Mouse (Mus musculus): ENCODE data around the gene Tdo2. TPM values are rescaled to one million over a fixed set of nuclear protein-coding genes. Genes with fewer than 3 reads are reported as not detected.

The Tdo2 gene
- polyA plus RNA-seq, 2 experiments: 0.03 TPM; not detected in 1

DNA sequence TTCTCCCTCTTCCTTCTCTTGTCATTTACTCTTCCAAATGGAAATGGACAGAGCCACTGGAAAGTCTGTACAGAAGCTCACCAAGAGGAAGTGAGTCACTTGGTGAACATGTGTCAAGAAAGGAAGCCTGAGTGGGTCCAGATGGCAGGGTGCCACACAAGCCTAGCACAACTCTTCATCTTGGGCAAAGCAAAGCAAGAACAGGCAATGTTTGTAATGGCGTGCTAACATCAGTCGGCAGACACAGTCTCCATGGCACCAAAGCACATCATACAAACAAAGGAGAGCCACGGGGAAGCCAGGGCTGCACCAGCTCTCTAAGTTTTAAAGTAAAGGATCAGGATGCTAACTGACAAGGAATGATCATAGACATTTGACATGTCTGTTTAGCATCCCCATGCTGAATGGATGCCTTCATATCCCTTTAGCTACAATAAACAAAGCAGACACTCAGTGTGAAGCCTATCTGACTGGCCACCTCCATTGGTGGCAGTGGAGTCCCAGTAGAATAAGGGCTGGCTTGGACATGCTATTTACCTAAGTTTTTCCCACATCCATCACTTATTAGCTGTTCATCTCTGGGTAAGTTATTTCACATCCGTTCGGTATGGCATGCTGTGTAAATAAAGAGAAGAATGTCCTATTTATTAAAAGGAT is 59.8 kb downstream of the Tdo2 start:
- H3K9ac ChIP-seq (ENCODE audit: low read depth, low read length, severe bottlenecking): no peak overlapping the region
- H3K9me3 ChIP-seq (ENCODE audit: control insufficient read depth, low read length): no peaks in the 10 kb centered on the region
- no peak for ATAC-seq (ENCODE audit: low FRiP score, low read depth)
- no peaks in the 10 kb centered on the region for H3K27me3 ChIP-seq (ENCODE audit: control insufficient read depth, insufficient read depth, low read length)
- no peak for DNase-seq (ENCODE audit: low spot score)
- H3K4me1 ChIP-seq (ENCODE audit: control insufficient read depth, insufficient read depth, low read length): no peaks in the 10 kb centered on the region
- H3K36me3 ChIP-seq (ENCODE audit: control insufficient read depth, insufficient read depth, low read length): no peaks in the 10 kb centered on the region
- H3K4me3 ChIP-seq (replicated peaks; ENCODE audit: low read length): no peak overlapping the region
- TF ChIP-seq POLR2A (IDR thresholded peaks at IDR 0.05; ENCODE audit: borderline replicate concordance, extremely low read depth, insufficient read depth, insufficient read length): no peak
- 90% methylated on average over 5 of the region's 5 CpGs for WGBS
- no peak overlapping the region for H3K27ac ChIP-seq (replicated peaks; ENCODE audit: low read depth, low read length)
- H3K4me2 ChIP-seq (replicated peaks; ENCODE audit: low read depth, low read length, severe bottlenecking): no peak overlapping the region

DNA sequence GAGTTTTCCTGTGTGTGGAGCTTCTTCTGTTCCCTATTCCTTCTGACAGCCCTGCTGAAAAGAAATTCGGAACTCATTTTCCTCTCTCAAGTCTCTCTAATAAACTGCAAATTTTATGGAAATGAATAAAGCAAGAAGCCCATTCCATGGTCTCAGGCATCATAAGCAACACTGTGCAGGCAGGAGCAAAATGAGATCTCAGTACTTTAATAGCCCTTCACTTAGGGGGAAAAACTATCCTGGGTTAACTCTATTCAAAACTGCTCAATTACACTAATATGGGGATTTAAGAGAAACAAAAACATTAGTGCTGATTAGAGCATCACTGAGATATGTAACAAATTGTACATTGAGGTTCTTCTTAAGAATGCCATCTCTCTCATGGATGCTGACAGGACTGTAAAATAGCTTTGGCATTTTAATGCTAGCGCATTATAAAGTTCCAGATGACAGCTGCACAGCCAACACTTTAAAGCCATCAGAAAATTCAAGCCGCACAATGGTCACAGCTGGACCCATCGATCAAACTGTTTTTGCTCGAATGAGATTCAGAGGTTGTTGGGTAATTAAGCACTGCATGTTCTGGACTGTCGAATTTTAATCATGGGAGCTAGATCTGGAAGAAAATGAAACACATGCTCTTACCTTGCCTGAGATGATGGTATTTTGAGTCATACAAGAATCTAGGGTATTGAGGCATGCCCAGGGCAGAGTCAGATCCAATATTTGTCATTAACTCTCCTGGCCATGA is 65.5 kb downstream of the Tdo2 start:
- no peaks in the 10 kb centered on the region for H3K4me1 ChIP-seq (ENCODE audit: control insufficient read depth, insufficient read depth, low read length)
- no peak overlapping the region for H3K4me3 ChIP-seq (replicated peaks; ENCODE audit: low read length)
- no peaks in the 10 kb centered on the region for H3K36me3 ChIP-seq (ENCODE audit: control insufficient read depth, insufficient read depth, low read length)
- DNase-seq (ENCODE audit: low spot score) (peak; percentile 71), ATAC-seq (ENCODE audit: low FRiP score, low read depth) (peak; percentile 81)
- WGBS: 58% methylated on average over 6 of the region's 6 CpGs
- H3K9ac ChIP-seq (ENCODE audit: low read depth, low read length, severe bottlenecking): no peak overlapping the region
- no peak overlapping the region for H3K27ac ChIP-seq (replicated peaks; ENCODE audit: low read depth, low read length)
- H3K27me3 ChIP-seq (ENCODE audit: control insufficient read depth, insufficient read depth, low read length): no peaks in the 10 kb centered on the region
- H3K9me3 ChIP-seq (ENCODE audit: control insufficient read depth, low read length): no peaks in the 10 kb centered on the region
- no peak overlapping the region for H3K4me2 ChIP-seq (replicated peaks; ENCODE audit: low read depth, low read length, severe bottlenecking)
- TF ChIP-seq POLR2A (IDR thresholded peaks at IDR 0.05; ENCODE audit: borderline replicate concordance, extremely low read depth, insufficient read depth, insufficient read length): no peak

Other genes with a start within 250 kb of the Tdo2 start
- gene Ctso, start 43.6 kb downstream of the Tdo2 start, polyA plus RNA-seq (2012; rRNA removed): 6.8 and 7.1 TPM in 2 replicates
- 11.4 and 14.2 TPM in 2 replicates for gene Ctso, start 43.6 kb downstream of the Tdo2 start, polyA plus RNA-seq (2014; fragmentation: Nextera tagmentation; extraction: Ambion mirVana)
- gene Asic5, start 6.1 kb upstream of the Tdo2 start, polyA plus RNA-seq (2012; rRNA removed): not detected in 2 replicates
- gene Asic5, start 6.1 kb upstream of the Tdo2 start, polyA plus RNA-seq (2014; fragmentation: Nextera tagmentation; extraction: Ambion mirVana): not detected in 2 replicates
- gene Gucy1b1, start 98.5 kb upstream of the Tdo2 start, polyA plus RNA-seq (2012; rRNA removed): 7.2 and 7.4 TPM in 2 replicates
- gene Gucy1b1, start 98.5 kb upstream of the Tdo2 start, polyA plus RNA-seq (2014; fragmentation: Nextera tagmentation; extraction: Ambion mirVana): 9.6 and 10.1 TPM in 2 replicates
- 6.7 and 6.9 TPM in 2 replicates for gene Gucy1a1, start 169.6 kb upstream of the Tdo2 start, polyA plus RNA-seq (2012; rRNA removed)
- 12.3 and 15.8 TPM in 2 replicates for gene Gucy1a1, start 169.6 kb upstream of the Tdo2 start, polyA plus RNA-seq (2014; fragmentation: Nextera tagmentation; extraction: Ambion mirVana)

Measured in limb, embryonic 14.5 days (tissue).